In the genomic region with DNA sequence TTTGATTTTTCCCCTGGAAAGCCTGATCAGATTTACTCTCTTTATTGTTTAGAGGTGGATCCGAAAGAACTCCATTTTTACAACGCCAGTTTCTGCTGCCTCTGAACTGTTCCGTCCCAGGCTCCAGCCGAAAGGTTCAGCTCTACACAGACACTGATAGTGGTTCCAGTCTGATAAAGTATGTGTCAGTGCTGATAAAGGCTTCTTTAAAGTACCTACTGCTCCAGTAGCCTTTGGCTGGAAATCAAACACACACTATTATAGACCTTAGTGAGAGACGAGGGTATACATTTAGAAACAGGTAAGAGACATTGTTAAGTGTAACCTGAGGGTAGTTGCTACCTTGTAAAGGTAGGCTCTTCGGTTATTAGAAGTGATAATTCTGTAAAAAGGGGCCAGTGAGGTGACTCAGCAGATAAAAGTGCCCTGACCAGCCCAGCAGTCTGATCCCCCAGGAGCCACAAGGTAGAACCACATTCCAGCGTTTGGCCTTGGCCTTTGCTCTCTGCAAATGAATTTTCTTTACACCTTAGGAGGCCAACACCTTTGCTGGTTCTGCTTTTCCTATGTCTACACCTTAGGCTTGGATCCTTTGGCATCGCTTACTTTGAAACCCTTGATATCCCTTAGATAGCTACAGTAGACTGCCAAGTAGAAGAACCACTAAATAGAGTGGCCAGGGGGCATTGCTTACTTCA, we compare ENCODE assay signal across 10 mouse cellular contexts. TPM values are rescaled to one million over a fixed set of nuclear protein-coding genes. Genes with fewer than 3 reads are reported as not detected.
DNase-seq lines count a peak whose midpoint lies in the region; ATAC-seq and TF ChIP-seq lines count a peak whose summit lies in the region.
"Had no signal": no experiment of that assay in that cellular context is flagged by ENCODE, and none has a peak within 500 bp of the region (broad histone marks: within the 10 kb centered on the region; RNA-seq: fewer than 3 reads in every experiment).

No protein-coding gene starts in this region.

- WGBS in kidney, embryonic 16.5 days: 79% methylated on average over 8 of the region's 8 CpGs
- WGBS in hindbrain, postnatal 0 days: 87% methylated on average over 8 of the region's 8 CpGs

- DNase-seq in kidney, postnatal 10 days: no peak
- DNase-seq in hindbrain, postnatal 0 days (ENCODE audit: low spot score): no peak
- no peak for DNase-seq in left cerebral cortex, adult 9 months (ENCODE audit: low spot score in 2 of 2)
- DNase-seq in cerebellum, postnatal 36 days: no peak
- DNase-seq: heart, adult 2 months had no signal

- TF ChIP-seq CTCF in cortical plate, adult 2 months (IDR thresholded peaks at IDR 0.05; ENCODE audit: extremely low read depth, insufficient read depth, low read length): no peak
- TF ChIP-seq CTCF in hindbrain, postnatal 0 days (IDR thresholded peaks at IDR 0.05; ENCODE audit: low read depth): no peak

- H3K4me2 ChIP-seq in kidney, embryonic 16.5 days (replicated peaks; ENCODE audit: low read depth, low read length): peak overlapping the region; percentile 74; the same call in 1 of the 2 replicates
- H3K4me2 ChIP-seq in hindbrain, postnatal 0 days (ENCODE audit: low read depth, low read length): 0 out of 2 replicates have a peak overlapping the region, but pooled peaks have one; percentile 85

- ATAC-seq in kidney, embryonic 16.5 days (ENCODE audit: low FRiP score, low TSS enrichment): no peak
- no peak for ATAC-seq in hindbrain, postnatal 0 days
- peak; percentile 32; the same call in 1 of the 2 replicates for ATAC-seq in megakaryocyte-erythroid progenitor cell, adult 5-6 weeks (replicated peaks; ENCODE audit: low FRiP score, low TSS enrichment, poor library complexity, severe bottlenecking)
- no peak for ATAC-seq in monocyte, adult 5-6 weeks (replicated peaks; ENCODE audit: insufficient number of reproducible peaks, low FRiP score, low TSS enrichment, poor library complexity, severe bottlenecking)
- ATAC-seq: Patski had no signal

- H3K9me3 ChIP-seq in kidney, embryonic 16.5 days (ENCODE audit: low read length): no peaks in the 10 kb centered on the region
- H3K9me3 ChIP-seq in hindbrain, postnatal 0 days (ENCODE audit: low read length): no peaks in the 10 kb centered on the region

- no peak overlapping the region for H3K27ac ChIP-seq in kidney, embryonic 16.5 days (ENCODE audit: low read length)
- no peak overlapping the region for H3K27ac ChIP-seq in cortical plate, adult 2 months (ENCODE audit: insufficient read depth, low read length)
- H3K27ac ChIP-seq in hindbrain, postnatal 0 days: no peak overlapping the region
- H3K27ac ChIP-seq: heart, adult 2 months had no signal

- no peaks in the 10 kb centered on the region for H3K27me3 ChIP-seq in kidney, embryonic 16.5 days (ENCODE audit: insufficient read depth, low read length)
- no peaks in the 10 kb centered on the region for H3K27me3 ChIP-seq in hindbrain, postnatal 0 days (ENCODE audit: insufficient read depth, low read length)
- H3K27me3 ChIP-seq: Patski had no signal

- peaks cover 8% of the 10 kb centered on the region for H3K4me1 ChIP-seq in kidney, embryonic 16.5 days (ENCODE audit: insufficient read depth, low read length)
- H3K4me1 ChIP-seq in cortical plate, adult 2 months (ENCODE audit: control insufficient read depth, insufficient read depth, low read length): peaks cover 2% of the 10 kb centered on the region; the same call in 1 of the 2 replicates
- peaks cover 9% of the 10 kb centered on the region; the same call in 1 of the 2 replicates for H3K4me1 ChIP-seq in hindbrain, postnatal 0 days (ENCODE audit: insufficient read depth, low read length)

- no peak overlapping the region for H3K4me3 ChIP-seq in kidney, embryonic 16.5 days (ENCODE audit: low read length)
- peak overlapping the region; percentile 53; the same call in 1 of the 2 replicates for H3K4me3 ChIP-seq in cortical plate, adult 2 months (ENCODE audit: insufficient read depth, low read length)
- no peak overlapping the region for H3K4me3 ChIP-seq in hindbrain, postnatal 0 days (ENCODE audit: low read length)
- H3K4me3 ChIP-seq: heart, adult 2 months had no signal

- no peak for TF ChIP-seq POLR2A in cortical plate, adult 2 months (IDR thresholded peaks at IDR 0.05; ENCODE audit: extremely low read depth, insufficient read depth, low read length)

- no peak overlapping the region for H3K9ac ChIP-seq in kidney, embryonic 16.5 days (replicated peaks; ENCODE audit: low read length)
- no peak overlapping the region for H3K9ac ChIP-seq in hindbrain, postnatal 0 days (replicated peaks; ENCODE audit: low read length)

- H3K36me3 ChIP-seq in kidney, embryonic 16.5 days (ENCODE audit: insufficient read depth, low read length): 0 out of 2 replicates have a peak, but pooled peaks cover 3% of the 10 kb centered on the region
- no peaks in the 10 kb centered on the region for H3K36me3 ChIP-seq in hindbrain, postnatal 0 days (ENCODE audit: insufficient read depth, low read length)

RNA-seq across cellular contexts. Expression of gene Nxpe3, which starts 1.5 kb away (rescaled TPM):
- 2.1 and 2.2 TPM in 2 replicates for polyA plus RNA-seq in kidney, embryonic 16.5 days (2015; fragmentation: Nextera tagmentation; extraction: Ambion mirVana)
- polyA plus RNA-seq in cortical plate, adult 2 months (2012; rRNA removed): 7.5 and 8.0 TPM in 2 replicates
- total RNA-seq in hindbrain, postnatal 0 days (2014; rRNA removed): 1.8 and 2.4 TPM in 2 replicates
- 0.84 and 1.1 TPM in 2 replicates for polyA plus RNA-seq in hindbrain, postnatal 0 days (2015; fragmentation: Nextera tagmentation; extraction: Ambion mirVana)
- total RNA-seq in megakaryocyte-erythroid progenitor cell, adult 5-6 weeks (2014; fragmentation: Nextera tagmentation): 4.5 and 5.4 TPM in 2 replicates
- total RNA-seq in megakaryocyte-erythroid progenitor cell, adult 5-6 weeks (2017): 6.1 and 7.2 TPM in 2 replicates
- total RNA-seq in monocyte, adult 5-6 weeks (2017): 1.8 to 3.4 TPM (median 2.6 TPM) in 3 replicates

RNA-seq across cellular contexts. Expression of gene Cep97, which starts 41.1 kb away (rescaled TPM):
- polyA plus RNA-seq in kidney, embryonic 16.5 days (2015; fragmentation: Nextera tagmentation; extraction: Ambion mirVana): 12.0 and 13.9 TPM in 2 replicates
- 7.9 and 8.3 TPM in 2 replicates for polyA plus RNA-seq in cortical plate, adult 2 months (2012; rRNA removed)
- total RNA-seq in hindbrain, postnatal 0 days (2014; rRNA removed): 4.9 and 7.1 TPM in 2 replicates
- 5.8 and 7.0 TPM in 2 replicates for polyA plus RNA-seq in hindbrain, postnatal 0 days (2015; fragmentation: Nextera tagmentation; extraction: Ambion mirVana)
- 19.2 and 21.7 TPM in 2 replicates for total RNA-seq in megakaryocyte-erythroid progenitor cell, adult 5-6 weeks (2014; fragmentation: Nextera tagmentation)
- 15.8 and 32.9 TPM in 2 replicates for total RNA-seq in megakaryocyte-erythroid progenitor cell, adult 5-6 weeks (2017)
- 2.2 to 16.1 TPM (median 6.4 TPM) in 3 replicates for total RNA-seq in monocyte, adult 5-6 weeks (2017)

RNA-seq across cellular contexts. Expression of gene Nfkbiz, which starts 54.9 kb away (rescaled TPM):
- polyA plus RNA-seq in kidney, embryonic 16.5 days (2015; fragmentation: Nextera tagmentation; extraction: Ambion mirVana): 4.5 and 5.1 TPM in 2 replicates
- polyA plus RNA-seq in cortical plate, adult 2 months (2012; rRNA removed): 5.1 and 5.4 TPM in 2 replicates
- total RNA-seq in hindbrain, postnatal 0 days (2014; rRNA removed): 3.0 and 3.3 TPM in 2 replicates
- 1.4 and 1.6 TPM in 2 replicates for polyA plus RNA-seq in hindbrain, postnatal 0 days (2015; fragmentation: Nextera tagmentation; extraction: Ambion mirVana)
- 3.5 and 4.9 TPM in 2 replicates for total RNA-seq in megakaryocyte-erythroid progenitor cell, adult 5-6 weeks (2014; fragmentation: Nextera tagmentation)
- 6.1 and 9.4 TPM in 2 replicates for total RNA-seq in megakaryocyte-erythroid progenitor cell, adult 5-6 weeks (2017)
- total RNA-seq in monocyte, adult 5-6 weeks (2017): 280 to 361 TPM (median 306 TPM) in 3 replicates

Comparison
In these comparisons a context has a peak if more than half of its experiments do, and no peak if none do; other contexts are left out.
1. RNA of gene Nfkbiz, which starts 54.9 kb away (total RNA-seq): 280 to 361 TPM in monocyte, adult 5-6 weeks; 3.5 to 9.4 TPM in megakaryocyte-erythroid progenitor cell, adult 5-6 weeks and 3.0 to 3.3 TPM in hindbrain, postnatal 0 days; every median in the first group is over 10 times any median in the second.